Mouse (Mus musculus): ENCODE results near the gene Sema4d. TPM values are rescaled to one million over a fixed set of nuclear protein-coding genes. Genes with fewer than 3 reads are reported as not detected.
A peak's percentile ranks its signal among the peaks of the same experiment; 100 is the strongest.

Gene Sema4d
- polyA plus RNA-seq, 1 experiment, result 23.0 TPM

GRCm38 (mm10) chr13:51731474-51731873 lies 62.1 kb downstream of the Sema4d start:
- Histone ChIP-seq H3K4me1 (ENCODE audit: control insufficient read depth, insufficient read depth, low read length) (peaks cover 19% of the 10 kb centered on the region), H3K4me3 (replicated peaks; ENCODE audit: control insufficient read depth, low read depth, low read length) (no peak overlapping the region), H3K27ac (ENCODE audit: control insufficient read depth, insufficient read depth, low read depth, low read length, poor library complexity) (no peak overlapping the region)
- 85% methylated on average over 7 of the region's 7 CpGs for WGBS
- TF ChIP-seq CTCF (IDR thresholded peaks at IDR 0.05; ENCODE audit: control insufficient read depth, insufficient read depth, low read length), result no peak

GRCm38 (mm10) chr13:51729887-51730361 lies 63.6 kb downstream of the Sema4d start:
- Histone ChIP-seq H3K27ac (ENCODE audit: control insufficient read depth, insufficient read depth, low read depth, low read length, poor library complexity) (no peak overlapping the region), H3K4me1 (ENCODE audit: control insufficient read depth, insufficient read depth, low read length) (peaks cover 8% of the 10 kb centered on the region), H3K4me3 (replicated peaks; ENCODE audit: control insufficient read depth, low read depth, low read length) (no peak overlapping the region)
- TF ChIP-seq POLR2A (IDR thresholded peaks at IDR 0.05; ENCODE audit: borderline replicate concordance, control insufficient read depth, low read depth, low read length), result no peak
- TF ChIP-seq CTCF (IDR thresholded peaks at IDR 0.05; ENCODE audit: control insufficient read depth, insufficient read depth, low read length), result peak; percentile 49; the same call in 1 of the 2 replicates
- WGBS, result 57% methylated on average over 4 of the region's 4 CpGs

GRCm38 (mm10) chr13:51727364-51727763 lies 66.2 kb downstream of the Sema4d start:
- Histone ChIP-seq H3K4me1 (ENCODE audit: control insufficient read depth, insufficient read depth, low read length) (peaks cover 3% of the 10 kb centered on the region; the same call in 1 of the 2 replicates), H3K27ac (ENCODE audit: control insufficient read depth, insufficient read depth, low read depth, low read length, poor library complexity) (no peak overlapping the region), H3K4me3 (replicated peaks; ENCODE audit: control insufficient read depth, low read depth, low read length) (no peak overlapping the region)
- TF ChIP-seq POLR2A (IDR thresholded peaks at IDR 0.05; ENCODE audit: borderline replicate concordance, control insufficient read depth, low read depth, low read length) (no peak), CTCF (IDR thresholded peaks at IDR 0.05; ENCODE audit: control insufficient read depth, insufficient read depth, low read length) (no peak)
- WGBS, result 89% methylated on average over 7 of the region's 7 CpGs

GRCm38 (mm10) chr13:51725926-51726574 lies 67.5 kb downstream of the Sema4d start:
- Histone ChIP-seq H3K27ac (ENCODE audit: control insufficient read depth, insufficient read depth, low read depth, low read length, poor library complexity) (no peak overlapping the region), H3K4me3 (replicated peaks; ENCODE audit: control insufficient read depth, low read depth, low read length) (no peak overlapping the region), H3K4me1 (ENCODE audit: control insufficient read depth, insufficient read depth, low read length) (peaks cover 2% of the 10 kb centered on the region; the same call in 1 of the 2 replicates)
- no peak for TF ChIP-seq POLR2A (IDR thresholded peaks at IDR 0.05; ENCODE audit: borderline replicate concordance, control insufficient read depth, low read depth, low read length)
- TF ChIP-seq CTCF (IDR thresholded peaks at IDR 0.05; ENCODE audit: control insufficient read depth, insufficient read depth, low read length), result no peak
- WGBS, result 62% methylated on average over 8 of the region's 8 CpGs

GRCm38 (mm10) chr13:51725446-51725845 lies 68.1 kb downstream of the Sema4d start:
- Histone ChIP-seq H3K4me3 (replicated peaks; ENCODE audit: control insufficient read depth, low read depth, low read length) (no peak overlapping the region), H3K4me1 (ENCODE audit: control insufficient read depth, insufficient read depth, low read length) (peaks cover 1% of the 10 kb centered on the region; the same call in 1 of the 2 replicates), H3K27ac (ENCODE audit: control insufficient read depth, insufficient read depth, low read depth, low read length, poor library complexity) (no peak overlapping the region; the same call in 1 of the 2 replicates)
- TF ChIP-seq POLR2A (IDR thresholded peaks at IDR 0.05; ENCODE audit: borderline replicate concordance, control insufficient read depth, low read depth, low read length) (no peak), CTCF (IDR thresholded peaks at IDR 0.05; ENCODE audit: control insufficient read depth, insufficient read depth, low read length) (no peak)
- 86% methylated on average over 7 of the region's 7 CpGs for WGBS

- H3K27ac ChIP-seq (ENCODE audit: control insufficient read depth, insufficient read depth, low read depth, low read length, poor library complexity), result no peak overlapping the region
- H3K4me1 ChIP-seq (ENCODE audit: control insufficient read depth, insufficient read depth, low read length), result peaks cover 1% of the 10 kb centered on the region; the same call in 1 of the 2 replicates
- H3K4me3 ChIP-seq (replicated peaks; ENCODE audit: control insufficient read depth, low read depth, low read length), result no peak overlapping the region
- TF ChIP-seq POLR2A (IDR thresholded peaks at IDR 0.05; ENCODE audit: borderline replicate concordance, control insufficient read depth, low read depth, low read length), result no peak
- no peak for TF ChIP-seq CTCF (IDR thresholded peaks at IDR 0.05; ENCODE audit: control insufficient read depth, insufficient read depth, low read length)
- WGBS, result 83% methylated on average over 6 of the region's 6 CpGs
These were observed 69.0 kb downstream of the Sema4d start for GRCm38 (mm10) chr13:51724566-51724965.

- Histone ChIP-seq H3K4me3 (replicated peaks; ENCODE audit: control insufficient read depth, low read depth, low read length) (no peak overlapping the region), H3K4me1 (ENCODE audit: control insufficient read depth, insufficient read depth, low read length) (peaks cover 1% of the 10 kb centered on the region; the same call in 1 of the 2 replicates), H3K27ac (ENCODE audit: control insufficient read depth, insufficient read depth, low read depth, low read length, poor library complexity) (no peak overlapping the region)
- 79% methylated on average over 5 of the region's 5 CpGs for whole genome bisulfite sequencing
- TF ChIP-seq CTCF (IDR thresholded peaks at IDR 0.05; ENCODE audit: control insufficient read depth, insufficient read depth, low read length) (no peak), POLR2A (IDR thresholded peaks at IDR 0.05; ENCODE audit: borderline replicate concordance, control insufficient read depth, low read depth, low read length) (no peak)
These were observed 70.4 kb downstream of the Sema4d start for GRCm38 (mm10) chr13:51723114-51723513.

GRCm38 (mm10) chr13:51720556-51720955 lies 73.0 kb downstream of the Sema4d start:
- Histone ChIP-seq H3K4me1 (ENCODE audit: control insufficient read depth, insufficient read depth, low read length) (peaks cover 1% of the 10 kb centered on the region; the same call in 1 of the 2 replicates), H3K27ac (ENCODE audit: control insufficient read depth, insufficient read depth, low read depth, low read length, poor library complexity) (no peak overlapping the region), H3K4me3 (replicated peaks; ENCODE audit: control insufficient read depth, low read depth, low read length) (no peak overlapping the region)
- WGBS, result 76% methylated on average over 4 of the region's 4 CpGs
- TF ChIP-seq CTCF (IDR thresholded peaks at IDR 0.05; ENCODE audit: control insufficient read depth, insufficient read depth, low read length) (no peak), POLR2A (IDR thresholded peaks at IDR 0.05; ENCODE audit: borderline replicate concordance, control insufficient read depth, low read depth, low read length) (no peak)
